Mouse (Mus musculus): ENCODE measurements around the gene Cer1. TPM values are rescaled to one million over a fixed set of nuclear protein-coding genes. Genes with fewer than 3 reads are reported as not detected.

Cer1 gene
- polyA plus RNA-seq, 1 experiment, result not detected

DNA sequence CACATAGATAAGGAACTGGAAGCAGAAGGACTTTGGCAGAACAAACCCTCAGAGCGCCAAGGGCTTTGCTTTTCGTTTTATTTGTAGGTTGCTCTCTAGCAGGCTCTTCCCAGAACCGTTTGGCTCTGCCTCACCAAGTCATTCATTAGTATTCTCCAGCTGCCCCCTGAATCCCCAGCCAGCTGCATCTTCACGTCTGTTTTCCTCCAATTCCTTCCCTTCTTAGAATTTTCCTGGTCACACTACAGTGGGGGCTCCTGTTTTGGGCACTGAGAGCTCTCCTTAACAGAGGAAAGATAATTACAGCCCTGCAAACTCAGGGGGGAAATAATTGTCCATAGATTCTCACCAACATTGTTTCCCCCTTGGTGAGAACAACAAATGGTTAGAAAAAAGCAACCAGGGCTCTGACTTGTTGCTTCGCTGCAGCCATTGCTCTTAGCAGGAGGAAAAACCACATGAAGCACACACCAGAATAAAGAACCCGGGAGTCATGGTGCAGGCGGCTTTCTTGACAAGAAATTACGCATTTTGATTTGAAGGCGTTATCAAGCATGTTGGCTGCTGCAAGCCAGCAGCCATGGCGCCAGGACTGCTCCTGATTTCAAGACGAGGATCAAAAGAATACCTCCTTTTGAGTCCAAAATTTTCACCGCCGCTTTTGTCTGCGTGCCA lies 31.2 kb upstream of the Cer1 start:
- H3K27ac ChIP-seq (ENCODE audit: control insufficient read depth, insufficient read depth, low read depth, low read length), result no peak overlapping the region
- no peaks in the 10 kb centered on the region for H3K4me1 ChIP-seq (ENCODE audit: control insufficient read depth, insufficient read depth, low read length)

GRCm38 (mm10) chr4:82915576-82915975 lies 30.6 kb upstream of the Cer1 start:
- TF ChIP-seq POLR2A (IDR thresholded peaks at IDR 0.05; ENCODE audit: control insufficient read depth, low read depth, low read length) (no peak), CTCF (IDR thresholded peaks at IDR 0.05; ENCODE audit: control insufficient read depth, insufficient read depth, insufficient replicate concordance, low read depth, low read length) (no peak)
- H3K4me1 ChIP-seq (ENCODE audit: control insufficient read depth, insufficient read depth, low read length), result no peaks in the 10 kb centered on the region
- no peak overlapping the region for H3K4me3 ChIP-seq (ENCODE audit: control insufficient read depth, low read depth, low read length)
- no peaks in the 10 kb centered on the region for H3K36me3 ChIP-seq (ENCODE audit: control insufficient read depth, insufficient read depth, low read length)
- no peaks in the 10 kb centered on the region for H3K27me3 ChIP-seq (ENCODE audit: control insufficient read depth, insufficient read depth, low read length)
- H3K27ac ChIP-seq (ENCODE audit: control insufficient read depth, insufficient read depth, low read depth, low read length), result no peak overlapping the region

More for the DNA sequence above, 31.2 kb upstream of the Cer1 start:
- TF ChIP-seq POLR2A (IDR thresholded peaks at IDR 0.05; ENCODE audit: control insufficient read depth, low read depth, low read length) (no peak), CTCF (IDR thresholded peaks at IDR 0.05; ENCODE audit: control insufficient read depth, insufficient read depth, insufficient replicate concordance, low read depth, low read length) (no peak)
- H3K4me3 ChIP-seq (ENCODE audit: control insufficient read depth, low read depth, low read length), result no peak overlapping the region
- H3K36me3 ChIP-seq (ENCODE audit: control insufficient read depth, insufficient read depth, low read length), result no peaks in the 10 kb centered on the region
- H3K27me3 ChIP-seq (ENCODE audit: control insufficient read depth, insufficient read depth, low read length), result no peaks in the 10 kb centered on the region

GRCm38 (mm10) chr4:82914601-82915143 lies 29.7 kb upstream of the Cer1 start:
- H3K36me3 ChIP-seq (ENCODE audit: control insufficient read depth, insufficient read depth, low read length), result no peaks in the 10 kb centered on the region
- H3K4me1 ChIP-seq (ENCODE audit: control insufficient read depth, insufficient read depth, low read length), result no peaks in the 10 kb centered on the region
- no peak overlapping the region for H3K4me3 ChIP-seq (ENCODE audit: control insufficient read depth, low read depth, low read length)
- H3K27ac ChIP-seq (ENCODE audit: control insufficient read depth, insufficient read depth, low read depth, low read length), result no peak overlapping the region
- TF ChIP-seq POLR2A (IDR thresholded peaks at IDR 0.05; ENCODE audit: control insufficient read depth, low read depth, low read length) (no peak), CTCF (IDR thresholded peaks at IDR 0.05; ENCODE audit: control insufficient read depth, insufficient read depth, insufficient replicate concordance, low read depth, low read length) (no peak)
- no peaks in the 10 kb centered on the region for H3K27me3 ChIP-seq (ENCODE audit: control insufficient read depth, insufficient read depth, low read length)

GRCm38 (mm10) chr4:82895227-82895626 lies 10.3 kb upstream of the Cer1 start:
- no peak for TF ChIP-seq POLR2A (IDR thresholded peaks at IDR 0.05; ENCODE audit: control insufficient read depth, low read depth, low read length)
- TF ChIP-seq CTCF (IDR thresholded peaks at IDR 0.05; ENCODE audit: control insufficient read depth, insufficient read depth, insufficient replicate concordance, low read depth, low read length), result no peak
- Histone ChIP-seq H3K4me3 (ENCODE audit: control insufficient read depth, low read depth, low read length) (no peak overlapping the region), H3K27me3 (ENCODE audit: control insufficient read depth, insufficient read depth, low read length) (no peaks in the 10 kb centered on the region), H3K27ac (ENCODE audit: control insufficient read depth, insufficient read depth, low read depth, low read length) (no peak overlapping the region), H3K4me1 (ENCODE audit: control insufficient read depth, insufficient read depth, low read length) (no peaks in the 10 kb centered on the region), H3K36me3 (ENCODE audit: control insufficient read depth, insufficient read depth, low read length) (no peaks in the 10 kb centered on the region)

- H3K36me3 ChIP-seq (ENCODE audit: control insufficient read depth, insufficient read depth, low read length), result no peaks in the 10 kb centered on the region
- TF ChIP-seq POLR2A (IDR thresholded peaks at IDR 0.05; ENCODE audit: control insufficient read depth, low read depth, low read length) (no peak), CTCF (IDR thresholded peaks at IDR 0.05; ENCODE audit: control insufficient read depth, insufficient read depth, insufficient replicate concordance, low read depth, low read length) (no peak)
- no peaks in the 10 kb centered on the region for H3K4me1 ChIP-seq (ENCODE audit: control insufficient read depth, insufficient read depth, low read length)
- no peak overlapping the region for H3K4me3 ChIP-seq (ENCODE audit: control insufficient read depth, low read depth, low read length)
- H3K27me3 ChIP-seq (ENCODE audit: control insufficient read depth, insufficient read depth, low read length), result no peaks in the 10 kb centered on the region
- no peak overlapping the region for H3K27ac ChIP-seq (ENCODE audit: control insufficient read depth, insufficient read depth, low read depth, low read length)
These were observed 7.3 kb upstream of the Cer1 start for GRCm38 (mm10) chr4:82892247-82892646.

DNA sequence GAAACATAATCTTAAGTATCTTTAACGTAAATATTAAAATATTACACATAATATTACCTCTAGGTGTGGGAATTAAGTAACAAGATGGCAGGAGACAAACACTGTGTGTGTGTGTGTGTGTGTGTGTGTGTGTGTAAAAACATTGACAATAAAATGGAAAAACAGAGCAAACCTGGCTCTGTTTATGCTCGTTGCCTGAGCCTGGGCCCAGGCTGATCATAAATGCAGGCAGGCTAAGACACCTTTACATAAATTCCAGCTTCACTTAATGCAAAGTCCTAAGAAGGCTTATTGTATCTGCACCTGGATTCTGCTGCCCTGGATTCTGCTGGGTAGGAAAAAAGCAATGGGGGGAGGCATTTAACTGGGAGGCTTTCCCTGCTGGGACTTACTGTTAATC lies 6.6 kb upstream of the Cer1 start:
- Histone ChIP-seq H3K27ac (ENCODE audit: control insufficient read depth, insufficient read depth, low read depth, low read length) (no peak overlapping the region), H3K4me3 (ENCODE audit: control insufficient read depth, low read depth, low read length) (no peak overlapping the region), H3K4me1 (ENCODE audit: control insufficient read depth, insufficient read depth, low read length) (no peaks in the 10 kb centered on the region), H3K27me3 (ENCODE audit: control insufficient read depth, insufficient read depth, low read length) (no peaks in the 10 kb centered on the region), H3K36me3 (ENCODE audit: control insufficient read depth, insufficient read depth, low read length) (no peaks in the 10 kb centered on the region)
- TF ChIP-seq POLR2A (IDR thresholded peaks at IDR 0.05; ENCODE audit: control insufficient read depth, low read depth, low read length) (no peak), CTCF (IDR thresholded peaks at IDR 0.05; ENCODE audit: control insufficient read depth, insufficient read depth, insufficient replicate concordance, low read depth, low read length) (no peak)

DNA sequence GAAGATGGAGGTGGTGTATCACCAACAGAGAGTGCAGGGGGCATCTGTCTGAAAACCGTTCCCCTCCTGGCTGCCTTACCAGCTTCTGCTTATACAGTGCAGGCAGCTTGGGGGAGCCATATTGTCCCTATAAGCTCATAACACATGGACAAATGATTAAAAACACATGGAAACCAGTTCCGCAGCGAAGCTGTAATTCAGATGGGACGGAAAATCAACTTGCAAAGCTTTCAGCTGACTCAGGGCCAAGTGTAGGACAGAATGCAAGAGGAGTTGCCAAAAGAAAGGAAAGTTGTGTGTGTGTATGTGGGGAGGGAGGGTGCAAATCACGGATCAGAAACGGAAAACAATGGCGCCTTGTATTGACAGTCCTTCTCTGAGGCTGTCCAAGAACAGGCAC lies 6.1 kb upstream of the Cer1 start:
- no peaks in the 10 kb centered on the region for H3K36me3 ChIP-seq (ENCODE audit: control insufficient read depth, insufficient read depth, low read length)
- H3K4me3 ChIP-seq (ENCODE audit: control insufficient read depth, low read depth, low read length), result no peak overlapping the region
- H3K4me1 ChIP-seq (ENCODE audit: control insufficient read depth, insufficient read depth, low read length), result no peaks in the 10 kb centered on the region
- H3K27me3 ChIP-seq (ENCODE audit: control insufficient read depth, insufficient read depth, low read length), result no peaks in the 10 kb centered on the region
- TF ChIP-seq POLR2A (IDR thresholded peaks at IDR 0.05; ENCODE audit: control insufficient read depth, low read depth, low read length) (no peak), CTCF (IDR thresholded peaks at IDR 0.05; ENCODE audit: control insufficient read depth, insufficient read depth, insufficient replicate concordance, low read depth, low read length) (no peak)
- no peak overlapping the region for H3K27ac ChIP-seq (ENCODE audit: control insufficient read depth, insufficient read depth, low read depth, low read length)
